Mouse (Mus musculus) intestine, embryonic 14.5 days (tissue): ENCODE measurements at regions not wholly inside any gene's neighbourhood (a gene's known extent, or its start where the extent isn't known, plus 50 kb on each side); places are given as distances from the start of the nearest gene placed in this dataset.

Source experiments
- ATAC-seq: fragments of 200-750 bp; cut with Nextera tagmentation; replicated peaks from 2 replicates; pipeline ENCODE4 v1.8.0; 2017; ENCODE audit warnings: low read depth, moderate number of reproducible peaks, moderate TSS enrichment, moderate library complexity; ENCODE audit not compliant: low FRiP score, low TSS enrichment
- DNase-seq: peaks from one replicate; pipeline ENCODE4 v3.0.0-alpha.2; 2018; ENCODE audit warnings: low spot score
- H3K27ac ChIP-seq: fragments of 300-500 bp; sonication (generic); 2 replicates; pipeline ENCODE4 v1.5.1; 2014; ENCODE audit warnings: low read depth, mild to moderate bottlenecking, control low read depth
- H3K27me3 ChIP-seq: fragments of 300-500 bp; sonication (generic); replicated peaks from 2 replicates; pipeline ENCODE4 v1.6.1; 2014; ENCODE audit warnings: low read length, control low read depth; ENCODE audit not compliant: control insufficient read depth, insufficient read depth
- H3K36me3 ChIP-seq: fragments of 300-500 bp; sonication (generic); 2 replicates; pipeline ENCODE4 v1.6.1; 2014; ENCODE audit warnings: low read length, control low read depth; ENCODE audit not compliant: control insufficient read depth, insufficient read depth
- H3K4me1 ChIP-seq: fragments of 300-500 bp; sonication (generic); replicated peaks from 2 replicates; pipeline ENCODE4 v1.6.1; 2014; ENCODE audit warnings: low read length, control low read depth, mixed read lengths; ENCODE audit not compliant: control insufficient read depth, insufficient read depth
- H3K4me2 ChIP-seq: fragments of 300-500 bp; sonication (generic); 2 replicates; pipeline ENCODE4 v1.6.1; 2014; ENCODE audit warnings: low read length
- H3K4me3 ChIP-seq: fragments of 300-500 bp; sonication (generic); 2 replicates; pipeline ENCODE4 v1.5.1; 2014; ENCODE audit warnings: low read depth, low read length, control low read depth, mixed read lengths
- H3K9ac ChIP-seq: fragments of 300-500 bp; sonication (generic); 2 replicates; pipeline ENCODE4 v1.6.1; 2014; ENCODE audit warnings: mild to moderate bottlenecking, low read length
- H3K9me3 ChIP-seq: fragments of 300-500 bp; sonication (generic); 2 replicates; pipeline ENCODE4 v1.6.1; 2016; ENCODE audit warnings: low read length, control low read depth; ENCODE audit not compliant: control insufficient read depth
- WGBS: fragments of 180-500 bp; shearing (Covaris S2); extraction: QIAGEN DNeasy Blood & Tissue Kit; methylation state at CpG from one replicate; pipeline ENCODE4 v1.1.7; 2014; 5-methylcytosine and 5-hydroxymethylcytosine counted together

- no peaks in the 10 kb centered on the region for H3K9me3 ChIP-seq
- H3K9ac ChIP-seq: no peak overlapping the region
- WGBS: 70% methylated on average over 6 of the region's 6 CpGs
- H3K4me2 ChIP-seq: no peak overlapping the region
- DNase-seq: no peak
- H3K27me3 ChIP-seq: no peaks in the 10 kb centered on the region
- no peaks in the 10 kb centered on the region for H3K4me1 ChIP-seq
- H3K36me3 ChIP-seq: no peaks in the 10 kb centered on the region
- H3K27ac ChIP-seq: no peak overlapping the region
- ATAC-seq: no peak
- H3K4me3 ChIP-seq: no peak overlapping the region
These were observed 208.4 kb upstream of the Gpr101 start for GRCm38 (mm10) chrX:57711914-57712313.

DNA sequence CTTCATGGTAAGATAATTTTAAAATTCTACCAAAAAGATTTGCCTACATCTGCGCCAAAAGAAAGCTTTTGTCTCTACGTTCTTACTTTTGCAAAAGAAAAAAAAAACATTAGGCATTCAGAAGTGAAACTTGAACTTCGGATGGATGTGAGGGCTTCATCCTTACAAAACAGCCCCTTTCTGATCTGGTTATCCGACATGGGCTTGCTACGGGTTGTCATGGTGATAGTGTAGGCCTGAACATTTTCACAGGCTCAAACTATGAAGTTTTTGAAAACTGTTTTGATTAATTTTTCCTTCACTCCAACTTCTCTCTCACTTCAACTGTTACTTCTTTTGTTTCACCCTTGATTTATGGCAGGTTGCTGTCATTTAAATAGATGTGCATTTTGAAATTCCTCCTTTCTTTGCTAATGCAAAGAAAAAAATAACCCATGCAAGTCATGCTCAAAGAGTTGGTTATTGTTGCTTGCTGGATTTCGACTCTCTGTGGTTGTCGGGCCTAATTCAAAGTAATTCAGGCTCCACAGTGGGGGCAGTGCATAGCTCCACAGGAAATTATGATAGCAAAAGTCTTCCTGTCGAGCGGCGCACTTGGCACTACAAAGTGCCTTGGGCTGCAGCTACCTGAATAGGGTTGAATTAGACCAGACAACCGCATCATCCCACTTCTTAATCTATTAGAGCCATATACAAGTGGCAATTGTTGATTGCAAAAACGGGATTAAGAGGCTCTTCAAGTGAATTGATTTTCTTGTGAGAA lies 205.7 kb upstream of the Gpr101 start:
- DNase-seq: no peak
- no peak for ATAC-seq
- H3K9me3 ChIP-seq: no peaks in the 10 kb centered on the region
- no peaks in the 10 kb centered on the region for H3K36me3 ChIP-seq
- H3K9ac ChIP-seq: no peak overlapping the region
- no peak overlapping the region for H3K4me3 ChIP-seq
- no peak overlapping the region for H3K4me2 ChIP-seq
- no peaks in the 10 kb centered on the region for H3K27me3 ChIP-seq
- H3K4me1 ChIP-seq: no peaks in the 10 kb centered on the region
- H3K27ac ChIP-seq: no peak overlapping the region
- WGBS: 73% methylated on average over 12 of the region's 12 CpGs

GRCm38 (mm10) chrX:57708501-57708900 lies 204.9 kb upstream of the Gpr101 start:
- Histone ChIP-seq H3K36me3 (no peaks in the 10 kb centered on the region), H3K4me1 (no peaks in the 10 kb centered on the region), H3K4me3 (no peak overlapping the region), H3K9ac (no peak overlapping the region), H3K9me3 (no peaks in the 10 kb centered on the region), H3K27ac (no peak overlapping the region), H3K4me2 (no peak overlapping the region), H3K27me3 (no peaks in the 10 kb centered on the region)
- DNase-seq (no peak), ATAC-seq (no peak)
- 71% methylated on average over 6 of the region's 6 CpGs for WGBS

- Histone ChIP-seq H3K27ac (no peak overlapping the region), H3K4me2 (no peak overlapping the region), H3K9ac (no peak overlapping the region), H3K4me3 (no peak overlapping the region), H3K4me1 (no peaks in the 10 kb centered on the region), H3K36me3 (no peaks in the 10 kb centered on the region), H3K27me3 (no peaks in the 10 kb centered on the region), H3K9me3 (no peaks in the 10 kb centered on the region)
- 31% methylated on average over 7 of the region's 7 CpGs for WGBS
- DNase-seq (no peak), ATAC-seq (no peak)
These were observed 204.4 kb upstream of the Gpr101 start for GRCm38 (mm10) chrX:57707932-57708331.

GRCm38 (mm10) chrX:57706683-57707308 lies 203.2 kb upstream of the Gpr101 start:
- no peak overlapping the region for H3K4me3 ChIP-seq
- no peak overlapping the region for H3K9ac ChIP-seq
- H3K36me3 ChIP-seq: no peaks in the 10 kb centered on the region
- no peaks in the 10 kb centered on the region for H3K4me1 ChIP-seq
- ATAC-seq (no peak), DNase-seq (no peak)
- H3K9me3 ChIP-seq: no peaks in the 10 kb centered on the region
- H3K27me3 ChIP-seq: no peaks in the 10 kb centered on the region
- 73% methylated on average over 3 of the region's 3 CpGs for WGBS
- H3K4me2 ChIP-seq: no peak overlapping the region
- no peak overlapping the region for H3K27ac ChIP-seq

DNA sequence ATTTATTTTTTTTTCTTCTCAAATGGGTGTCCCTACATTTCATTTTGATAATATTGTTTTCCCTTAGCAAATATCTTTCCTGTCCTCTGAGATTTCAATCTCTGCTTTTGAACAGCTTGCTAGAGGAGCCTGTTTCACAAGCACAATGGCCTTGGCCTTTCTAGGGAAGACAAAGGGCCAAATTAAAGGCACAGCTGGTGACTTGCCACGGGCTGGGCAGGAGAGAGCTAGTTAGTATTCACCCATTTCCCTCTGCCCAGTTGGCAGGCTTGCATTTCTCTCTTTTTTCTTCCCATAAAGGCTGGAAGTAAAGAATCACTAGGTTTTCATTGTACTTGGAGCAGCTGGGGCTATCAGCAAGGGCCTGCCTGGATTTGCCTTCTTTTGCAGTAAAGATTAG lies 188.9 kb upstream of the Gpr101 start:
- WGBS: 33% methylated on average over 1 of the region's 1 CpGs
- no peaks in the 10 kb centered on the region for H3K27me3 ChIP-seq
- no peak for ATAC-seq

DNA sequence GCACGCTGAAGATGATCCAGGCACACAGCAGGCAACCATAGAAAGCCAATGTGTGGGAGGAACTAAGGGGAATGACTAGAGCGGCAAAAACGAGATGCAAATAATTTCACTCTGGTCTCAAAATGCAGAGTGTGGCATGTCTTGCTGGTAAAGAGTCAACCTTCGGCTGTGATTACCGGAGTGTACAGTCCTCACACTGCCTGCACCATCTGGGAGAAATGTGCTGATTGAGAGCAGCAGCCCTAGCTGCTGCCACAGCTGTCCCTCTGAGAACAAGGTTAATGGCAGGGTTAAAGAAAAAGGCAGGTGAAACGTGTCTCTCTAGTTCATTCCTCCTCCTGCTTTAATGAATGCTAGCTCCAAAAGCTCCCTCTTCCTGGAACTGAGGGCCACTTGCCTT lies 173.2 kb upstream of the Gpr101 start:
- no peak for DNase-seq
- Histone ChIP-seq H3K27me3 (no peaks in the 10 kb centered on the region), H3K36me3 (no peaks in the 10 kb centered on the region), H3K4me3 (no peak overlapping the region), H3K4me2 (no peak overlapping the region), H3K4me1 (no peaks in the 10 kb centered on the region), H3K9me3 (no peaks in the 10 kb centered on the region), H3K9ac (no peak overlapping the region), H3K27ac (no peak overlapping the region)
- 68% methylated on average over 6 of the region's 6 CpGs for WGBS
- no peak for ATAC-seq

More for the DNA sequence above, 188.9 kb upstream of the Gpr101 start:
- Histone ChIP-seq H3K4me1 (no peaks in the 10 kb centered on the region), H3K36me3 (no peaks in the 10 kb centered on the region), H3K4me3 (no peak overlapping the region), H3K9me3 (no peaks in the 10 kb centered on the region), H3K4me2 (no peak overlapping the region), H3K9ac (no peak overlapping the region), H3K27ac (no peak overlapping the region)
- DNase-seq: no peak

GRCm38 (mm10) chrX:57674955-57675354 lies 171.4 kb upstream of the Gpr101 start:
- no peak overlapping the region for H3K4me3 ChIP-seq
- ATAC-seq (no peak), DNase-seq (peak; percentile 54)
- no peak overlapping the region for H3K4me2 ChIP-seq
- no peak overlapping the region for H3K9ac ChIP-seq
- no peaks in the 10 kb centered on the region for H3K27me3 ChIP-seq
- no peaks in the 10 kb centered on the region for H3K36me3 ChIP-seq
- no peaks in the 10 kb centered on the region for H3K4me1 ChIP-seq
- WGBS: 15% methylated on average over 6 of the region's 6 CpGs
- no peaks in the 10 kb centered on the region for H3K9me3 ChIP-seq
- no peak overlapping the region for H3K27ac ChIP-seq

- ATAC-seq (no peak), DNase-seq (no peak)
- Histone ChIP-seq H3K4me2 (no peak overlapping the region), H3K27me3 (no peaks in the 10 kb centered on the region), H3K27ac (no peak overlapping the region), H3K4me3 (no peak overlapping the region), H3K4me1 (no peaks in the 10 kb centered on the region), H3K9ac (no peak overlapping the region), H3K36me3 (no peaks in the 10 kb centered on the region), H3K9me3 (no peaks in the 10 kb centered on the region)
- 91% methylated on average over 3 of the region's 3 CpGs for WGBS
These were observed 156.0 kb upstream of the Gpr101 start for GRCm38 (mm10) chrX:57659571-57659970.
